Mouse (Mus musculus) midbrain, postnatal 0 days (tissue): ENCODE results near the gene Abcb6. TPM values are rescaled to one million over a fixed set of nuclear protein-coding genes. Genes with fewer than 3 reads are reported as not detected.
A peak's percentile ranks its signal among the peaks of the same experiment; 100 is the strongest.

ENCODE experiments used
- ATAC-seq: fragments of 200-750 bp; cut with Nextera tagmentation; 2 replicates; pipeline ENCODE4 v1.8.0; 2017; ENCODE audit warnings: moderate number of reproducible peaks, mild to moderate bottlenecking, moderate TSS enrichment, moderate library complexity; ENCODE audit not compliant: low FRiP score
- DNase-seq: peaks from one replicate; pipeline ENCODE4 v3.0.0-alpha.2; 2015; ENCODE audit warnings: low spot score
- H3K27ac ChIP-seq: fragments of 300-500 bp; sonication (generic); 2 replicates; pipeline ENCODE4 v1.5.1; 2014; ENCODE audit warnings: low read depth, mild to moderate bottlenecking, low read length, mixed read lengths
- H3K27me3 ChIP-seq: fragments of 300-500 bp; sonication (generic); 2 replicates; pipeline ENCODE4 v1.6.1; 2014; ENCODE audit warnings: low read length, control low read depth, mixed read lengths; ENCODE audit not compliant: insufficient read depth
- H3K36me3 ChIP-seq: fragments of 300-500 bp; sonication (generic); 2 replicates; pipeline ENCODE4 v1.6.1; 2014; ENCODE audit warnings: low read length, control low read depth, mixed read lengths; ENCODE audit not compliant: insufficient read depth
- H3K4me1 ChIP-seq: fragments of 300-500 bp; sonication (generic); 2 replicates; pipeline ENCODE4 v1.6.1; 2014; ENCODE audit warnings: mild to moderate bottlenecking, control low read depth, antibody characterized with exemption, low read length, mixed read lengths; ENCODE audit not compliant: insufficient read depth
- H3K4me2 ChIP-seq: fragments of 300-500 bp; sonication (generic); 2 replicates; pipeline ENCODE4 v1.6.1; 2014; ENCODE audit warnings: low read depth, mild to moderate bottlenecking, low read length, mixed read lengths; ENCODE audit not compliant: poor library complexity, severe bottlenecking
- H3K4me3 ChIP-seq: fragments of 300-500 bp; sonication (generic); 2 replicates; pipeline ENCODE4 v1.5.1; 2014; ENCODE audit warnings: low read depth, mild to moderate bottlenecking, low read length, moderate library complexity
- H3K9ac ChIP-seq: fragments of 300-500 bp; sonication (generic); replicated peaks from 2 replicates; pipeline ENCODE4 v1.6.1; 2014; ENCODE audit warnings: mild to moderate bottlenecking, low read length, moderate library complexity, mixed read lengths; ENCODE audit not compliant: poor library complexity, severe bottlenecking
- H3K9me3 ChIP-seq: fragments of 300-500 bp; sonication (generic); 2 replicates; pipeline ENCODE4 v1.6.1; 2016; ENCODE audit warnings: low read length, control low read depth
- CTCF ChIP-seq: IDR thresholded peaks from 2 replicates; pipeline ENCODE4 v1.5.1; 2016; ENCODE audit warnings: antibody characterized with exemption, mild to moderate bottlenecking
- WGBS: fragments of 180-500 bp; shearing (Covaris S2); extraction: QIAGEN DNeasy Blood & Tissue Kit; methylation state at CpG from one replicate; pipeline ENCODE4 v1.1.7; 2014; 5-methylcytosine and 5-hydroxymethylcytosine counted together
- polyA plus RNA-seq: library from polyadenylated mRNA; unstranded; fragments of >200 nt; fragmentation: Nextera tagmentation; extraction: Ambion mirVana; gene quantifications from 2 replicates; pipeline ENCODE4 v1.2.1, GENCODE M21; 2015
- total RNA-seq: library from RNA; depleted of rRNA; stranded (reverse); fragments of >200 nt; gene quantifications from 2 replicates; pipeline ENCODE4 v1.2.3, GENCODE M21; 2014

The Abcb6 gene
- total and polyA plus RNA-seq, 2 experiments from 2014 or later = 44.6 to 49.1 TPM

GRCm38 (mm10) chr1:75182160-75182559 lies 2.0 kb upstream of the Abcb6 start:
- Histone ChIP-seq H3K4me1 (no peaks in the 10 kb centered on the region), H3K4me2 (no peak overlapping the region), H3K4me3 (no peak overlapping the region), H3K36me3 (peaks cover 65% of the 10 kb centered on the region), H3K27me3 (no peaks in the 10 kb centered on the region), H3K9ac (no peak overlapping the region), H3K27ac (no peak overlapping the region), H3K9me3 (no peaks in the 10 kb centered on the region)
- no peak for DNase-seq
- TF ChIP-seq CTCF = peak; percentile 45
- 75% methylated on average over 4 of the region's 4 CpGs for WGBS
- no peak for ATAC-seq

- Histone ChIP-seq H3K9me3 (no peaks in the 10 kb centered on the region), H3K4me3 (no peak overlapping the region), H3K4me2 (no peak overlapping the region), H3K4me1 (no peaks in the 10 kb centered on the region), H3K9ac (no peak overlapping the region), H3K27me3 (no peaks in the 10 kb centered on the region), H3K27ac (no peak overlapping the region), H3K36me3 (peaks cover 65% of the 10 kb centered on the region)
- 83% methylated on average over 4 of the region's 4 CpGs for WGBS
- DNase-seq (no peak), ATAC-seq (no peak)
- TF ChIP-seq CTCF = no peak
Observed at GRCm38 (mm10) chr1:75181377-75181870, 1.2 kb upstream of the Abcb6 start.

- no peaks in the 10 kb centered on the region for H3K4me1 ChIP-seq
- H3K9me3 ChIP-seq = no peaks in the 10 kb centered on the region
- DNase-seq = no peak
- peaks cover 65% of the 10 kb centered on the region for H3K36me3 ChIP-seq
- no peaks in the 10 kb centered on the region for H3K27me3 ChIP-seq
- H3K9ac ChIP-seq = no peak overlapping the region
- peak overlapping the region; percentile 52 for H3K4me3 ChIP-seq
- H3K27ac ChIP-seq = no peak overlapping the region
- no peak for TF ChIP-seq CTCF
- WGBS = 35% methylated on average over 7 of the region's 7 CpGs
- H3K4me2 ChIP-seq = peak overlapping the region; percentile 80
- ATAC-seq = no peak
Observed at GRCm38 (mm10) chr1:75180741-75181140, 549 bp upstream of the Abcb6 start.

- peak overlapping the region; percentile 61 for H3K9ac ChIP-seq
- H3K4me1 ChIP-seq = no peaks in the 10 kb centered on the region
- peak overlapping the region; percentile 52 for H3K4me3 ChIP-seq
- no peaks in the 10 kb centered on the region for H3K9me3 ChIP-seq
- peak; percentile 78 for DNase-seq
- no peak for TF ChIP-seq CTCF
- H3K27me3 ChIP-seq = no peaks in the 10 kb centered on the region
- peak; percentile 35 for ATAC-seq
- peak overlapping the region; percentile 80 for H3K4me2 ChIP-seq
- 7% methylated on average over 23 of the region's 23 CpGs for WGBS
- H3K36me3 ChIP-seq = peaks cover 64% of the 10 kb centered on the region
- 0 out of 2 replicates have a peak overlapping the region, but pooled peaks have one; percentile 8 for H3K27ac ChIP-seq
Observed at GRCm38 (mm10) chr1:75179334-75180104, 673 bp downstream of the Abcb6 start.

- Histone ChIP-seq H3K36me3 (peaks cover 30% of the 10 kb centered on the region), H3K9ac (peak within 1 kb of the TSS; percentile 66), H3K27ac (peak within 1 kb of the TSS; percentile 80), H3K4me3 (peak within 1 kb of the TSS; percentile 78), H3K27me3 (no peaks in the 10 kb centered on the region), H3K4me1 (0 out of 2 replicates have a peak, but pooled peaks cover 2% of the 10 kb centered on the region), H3K9me3 (no peaks in the 10 kb centered on the region), H3K4me2 (peak within 1 kb of the TSS; percentile 58)
- peak; percentile 94 for DNase-seq
- ATAC-seq = peak; percentile 96
- 0 out of 2 replicates have a peak, but pooled peaks have one; percentile 5 for TF ChIP-seq CTCF
- 1% methylated on average over 55 of the region's 59 CpGs for WGBS
Observed at GRCm38 (mm10) chr1:75168472-75169464, 11.4 kb downstream of the Abcb6 start, which contains the start of gene Zfand2b. Gene Zfand2b (plus strand): TSS chr1:75168646.
